Mouse (Mus musculus) frontal cortex, postnatal 36 days (tissue): ENCODE measurements around the gene Pcdh7.

ENCODE experiments used
- DNase-seq, 2 experiments: peaks; one replicate each; pipeline ENCODE4 v3.0.0; 2022; ENCODE audit warnings: low spot score in 2 of 2

The Pcdh7 gene

GRCm38 (mm10) chr5:57745879-57746278 is 28.1 kb downstream of the Pcdh7 start:
- no peak for DNase-seq

- DNase-seq = no peak
Measured at GRCm38 (mm10) chr5:57750320-57750719, 32.6 kb downstream of the Pcdh7 start.

- DNase-seq = no peak
Measured at GRCm38 (mm10) chr5:57755791-57756190, 38.0 kb downstream of the Pcdh7 start.

- no peak for DNase-seq
Measured at GRCm38 (mm10) chr5:57756726-57757424, 39.1 kb downstream of the Pcdh7 start.

GRCm38 (mm10) chr5:57757436-57757898 is 39.7 kb downstream of the Pcdh7 start:
- no peak for DNase-seq

GRCm38 (mm10) chr5:57758968-57759367 is 41.2 kb downstream of the Pcdh7 start:
- no peak for DNase-seq

GRCm38 (mm10) chr5:57760069-57761063 is 42.6 kb downstream of the Pcdh7 start:
- DNase-seq = no peak

- DNase-seq = no peak
Measured at GRCm38 (mm10) chr5:57765356-57765755, 47.6 kb downstream of the Pcdh7 start.

GRCm38 (mm10) chr5:57767346-57767745 is 49.6 kb downstream of the Pcdh7 start:
- DNase-seq = no peak

GRCm38 (mm10) chr5:57768469-57769022 is 50.8 kb downstream of the Pcdh7 start:
- DNase-seq = no peak

GRCm38 (mm10) chr5:57769644-57770043 is 51.9 kb downstream of the Pcdh7 start:
- no peak for DNase-seq

- no peak for DNase-seq
Measured at GRCm38 (mm10) chr5:57770364-57770763, 52.6 kb downstream of the Pcdh7 start.

- no peak for DNase-seq
Measured at GRCm38 (mm10) chr5:57771122-57771521, 53.4 kb downstream of the Pcdh7 start.

- no peak for DNase-seq
Measured at GRCm38 (mm10) chr5:57772711-57773110, 54.9 kb downstream of the Pcdh7 start.

- no peak for DNase-seq
Measured at GRCm38 (mm10) chr5:57774496-57774895, 56.7 kb downstream of the Pcdh7 start.

GRCm38 (mm10) chr5:57778093-57778492 is 60.3 kb downstream of the Pcdh7 start:
- no peak for DNase-seq

- DNase-seq = no peak
Measured at GRCm38 (mm10) chr5:57779951-57780350, 62.2 kb downstream of the Pcdh7 start.

- DNase-seq = no peak
Measured at GRCm38 (mm10) chr5:57780574-57780973, 62.8 kb downstream of the Pcdh7 start.

GRCm38 (mm10) chr5:57781950-57782349 is 64.2 kb downstream of the Pcdh7 start:
- no peak for DNase-seq

GRCm38 (mm10) chr5:57782546-57782945 is 64.8 kb downstream of the Pcdh7 start:
- no peak for DNase-seq

- no peak for DNase-seq
Measured at GRCm38 (mm10) chr5:57788775-57789509, 71.2 kb downstream of the Pcdh7 start.

- DNase-seq = no peak
Measured at GRCm38 (mm10) chr5:57796337-57796736, 78.6 kb downstream of the Pcdh7 start.
